ENCODE assay signal across 8 mouse cellular contexts in the genomic region with DNA sequence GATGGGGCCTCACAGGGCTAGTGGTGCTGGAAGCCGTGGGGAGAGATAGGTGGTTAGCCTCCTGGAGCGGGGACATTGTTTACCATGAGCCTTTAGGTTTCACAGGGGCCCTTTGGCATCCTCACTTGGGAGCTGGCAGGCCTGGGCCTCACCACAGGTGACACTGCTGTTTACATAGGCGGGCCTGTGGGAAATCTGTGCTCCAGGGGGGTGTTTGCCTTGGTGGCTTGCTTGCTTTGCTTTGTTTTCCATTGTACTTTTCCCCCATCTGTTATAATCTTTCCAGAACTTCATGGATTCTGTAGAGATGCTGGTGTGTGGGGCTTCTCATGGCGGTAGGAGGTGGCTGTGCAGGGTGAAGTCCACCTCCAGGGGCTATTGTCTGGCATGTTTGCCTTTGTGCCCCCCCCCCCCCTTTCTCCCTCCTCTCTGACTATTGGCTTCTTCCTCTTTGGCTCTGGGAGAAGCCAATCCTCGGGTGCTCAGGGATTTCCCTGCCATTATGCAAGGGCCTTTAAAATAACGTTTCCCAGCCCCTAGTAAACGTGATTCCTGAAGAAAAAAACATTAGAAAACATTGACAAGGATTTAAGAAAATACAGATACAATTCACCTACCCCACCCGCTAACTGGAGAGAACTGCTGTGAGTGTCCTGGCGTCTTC. TPM values are rescaled to one million over a fixed set of nuclear protein-coding genes. Genes with fewer than 3 reads are reported as not detected.
DNase-seq lines count a peak whose midpoint lies in the region; ATAC-seq and TF ChIP-seq lines count a peak whose summit lies in the region.

No protein-coding gene starts in this region.

- H3K36me3 ChIP-seq in liver, embryonic 15.5 days (replicated peaks) = no peaks in the 10 kb centered on the region

- WGBS in cerebellum, adult 2 months = 19% methylated on average over 9 of the region's 9 CpGs
- WGBS in liver, embryonic 15.5 days (ENCODE audit: insufficient replicate concordance) = 17% methylated on average over 9 of the region's 9 CpGs

- H3K4me3 ChIP-seq in cerebellum, adult 2 months (replicated peaks; ENCODE audit: insufficient read depth, low read depth, low read length) = peak overlapping the region; percentile 20
- peak overlapping the region; percentile 88; the same call in 1 of the 2 replicates for H3K4me3 ChIP-seq in liver, embryonic 15.5 days (replicated peaks)

- no peak overlapping the region for H3K9ac ChIP-seq in liver, embryonic 15.5 days

- H3K9me3 ChIP-seq in liver, embryonic 15.5 days (replicated peaks) = no peaks in the 10 kb centered on the region

- H3K4me2 ChIP-seq in liver, embryonic 15.5 days = peak overlapping the region; percentile 89

- H3K27ac ChIP-seq in cerebellum, adult 2 months (ENCODE audit: insufficient read depth, low read length) = peak overlapping the region; percentile 65
- peak overlapping the region; percentile 93 for H3K27ac ChIP-seq in liver, embryonic 15.5 days (replicated peaks)

- ATAC-seq in liver, embryonic 15.5 days (ENCODE audit: insufficient read depth) = no peak

- no peaks in the 10 kb centered on the region for H3K27me3 ChIP-seq in cerebellum, adult 2 months (ENCODE audit: control insufficient read depth, insufficient read depth, low read length)
- H3K27me3 ChIP-seq in liver, embryonic 15.5 days = no peaks in the 10 kb centered on the region

- no peak for TF ChIP-seq CTCF in cerebellum, adult 2 months (IDR thresholded peaks at IDR 0.05; ENCODE audit: borderline replicate concordance, insufficient read depth, low read depth, low read length)

- no peak for TF ChIP-seq POLR2A in cerebellum, adult 2 months (IDR thresholded peaks at IDR 0.05; ENCODE audit: borderline replicate concordance, insufficient read depth, low read length)

- no peak for DNase-seq in cerebellum, adult 2 months
- no peak for DNase-seq in cerebellum, postnatal 36 days
- DNase-seq in urinary bladder, postnatal 14 days (ENCODE audit: low spot score) = peak; percentile 52
- DNase-seq in urinary bladder, postnatal 10 days (ENCODE audit: low spot score) = no peak
- DNase-seq in yolk sac, embryonic 10.5 days (ENCODE audit: low spot score) = peak; percentile 73
- DNase-seq in left cerebral cortex, adult 11 months (ENCODE audit: low spot score) = no peak
- DNase-seq in gastrocnemius, adult 8-10 months (ENCODE audit: low spot score in 2 of 2) = no peak

- H3K4me1 ChIP-seq in cerebellum, adult 2 months (ENCODE audit: control insufficient read depth, insufficient read depth, low read length) = peaks cover 30% of the 10 kb centered on the region
- peaks cover 86% of the 10 kb centered on the region for H3K4me1 ChIP-seq in liver, embryonic 15.5 days (replicated peaks)

RNA-seq across cellular contexts. Expression of a gene that starts 3.6 kb away (rescaled TPM):
- polyA plus RNA-seq in cerebellum, adult 2 months (2012; rRNA removed) = 88.9 and 95.6 TPM in 2 replicates
- polyA plus RNA-seq in liver, embryonic 15.5 days (2015; fragmentation: Nextera tagmentation; extraction: Ambion mirVana) = 8.3 and 9.6 TPM in 2 replicates
- 10 to 100 TPM; 81.0 to 90.8 (median 85.9) TPM for total RNA-seq in gastrocnemius, adult 8-10 months (2022)

RNA-seq across cellular contexts. Expression of a gene that starts 59.1 kb away (rescaled TPM):
- polyA plus RNA-seq in cerebellum, adult 2 months (2012; rRNA removed) = 41.3 and 45.0 TPM in 2 replicates
- 1.9 and 2.0 TPM in 2 replicates for polyA plus RNA-seq in liver, embryonic 15.5 days (2015; fragmentation: Nextera tagmentation; extraction: Ambion mirVana)
- 100 to 1,000 TPM in 3 of 4 experiments, 10 to 100 TPM in 1; 99.5 to 130 (median 113) TPM for total RNA-seq in gastrocnemius, adult 8-10 months (2022)

Comparison
In these comparisons a context has a peak if more than half of its experiments do, and no peak if none do; other contexts are left out.
1. DNase-seq: peak in urinary bladder, postnatal 14 days (single experiment) and yolk sac, embryonic 10.5 days (single experiment); none in cerebellum, adult 2 months (0 of 2), cerebellum, postnatal 36 days (0 of 2), urinary bladder, postnatal 10 days (single experiment), left cerebral cortex, adult 11 months (single experiment) and gastrocnemius, adult 8-10 months (0 of 2).
2. RNA of a gene that starts 59.1 kb away (polyA plus RNA-seq): 41.3 to 45.0 TPM in cerebellum, adult 2 months; 1.9 to 2.0 TPM in liver, embryonic 15.5 days; every median in the first group is over 10 times any median in the second.